Mouse (Mus musculus) embryonic fibroblast, embryonic 13.5 days (primary cell): ENCODE data around the gene Tm9sf4.

Experiments
- CTCF ChIP-seq: IDR thresholded peaks from 2 replicates; pipeline ENCODE4 v1.5.1; 2011; ENCODE audit warnings: mild to moderate bottlenecking, control low read depth, low read length, moderate library complexity, borderline replicate concordance; ENCODE audit not compliant: insufficient read depth
- POLR2A ChIP-seq: IDR thresholded peaks from 2 replicates; pipeline ENCODE4 v1.6.1; 2011; ENCODE audit warnings: low read depth, mild to moderate bottlenecking, control low read depth, low read length, moderate library complexity

DNA sequence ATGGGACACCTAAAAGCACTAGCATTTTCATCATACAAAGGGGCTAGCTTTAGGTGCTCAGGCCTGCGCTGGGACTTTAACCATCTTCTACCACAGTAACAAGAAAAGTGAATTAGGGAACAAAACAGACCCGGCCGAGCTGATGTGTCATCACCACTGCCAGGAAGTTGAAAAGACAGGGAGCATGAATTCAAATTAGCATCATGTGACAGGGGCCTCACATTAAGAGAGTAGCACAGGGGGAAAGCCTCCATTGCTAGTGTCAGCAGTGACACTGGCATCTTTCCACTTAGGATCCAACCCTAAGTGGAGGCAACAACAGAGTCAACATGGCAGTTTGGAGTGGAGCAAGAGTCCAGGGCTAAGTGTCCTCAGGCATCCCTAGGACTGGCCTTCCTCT is 13.9 kb upstream of the Tm9sf4 start:
- no peak for TF ChIP-seq CTCF
- no peak for TF ChIP-seq POLR2A
